8 mouse cellular contexts compared by ENCODE assay signal in the genomic region with DNA sequence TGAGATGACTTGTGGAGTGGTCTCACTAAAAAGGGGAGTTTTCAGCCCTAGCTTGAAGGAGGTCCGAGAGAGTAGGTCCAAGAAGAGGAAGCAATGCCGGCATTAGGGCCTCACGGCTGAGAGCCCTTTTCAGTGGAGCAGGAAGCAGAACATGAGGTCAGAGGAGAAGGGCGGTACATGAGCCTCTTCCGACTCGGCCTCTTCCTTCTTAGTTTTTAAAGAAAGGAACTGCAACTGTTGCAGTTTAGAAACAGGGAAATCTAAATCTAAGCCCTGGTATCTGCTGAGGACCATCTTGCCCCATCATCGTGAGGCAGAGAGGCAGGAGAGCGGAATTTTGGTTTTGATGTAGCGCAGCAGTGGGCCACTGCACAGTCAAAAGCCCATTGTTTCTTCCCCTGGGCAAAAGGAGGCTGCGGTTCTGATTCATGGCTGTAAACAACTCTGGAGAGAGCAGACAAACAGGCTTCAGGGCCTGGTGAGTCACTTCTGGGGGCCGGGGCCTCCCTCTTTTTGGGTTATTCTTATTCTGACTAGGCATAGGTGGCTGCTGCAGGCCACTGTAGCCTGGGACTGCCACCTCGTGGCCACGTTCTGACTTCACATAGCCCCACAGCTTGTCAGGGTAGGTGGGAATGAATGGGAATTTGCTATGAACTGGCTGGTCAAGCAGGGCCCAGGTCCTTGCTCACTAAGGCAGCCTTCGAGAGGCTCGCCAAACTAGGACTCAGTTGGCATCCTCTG. TPM values are rescaled to one million over a fixed set of nuclear protein-coding genes. Genes with fewer than 3 reads are reported as not detected.
DNase-seq lines count a peak whose midpoint lies in the region; ATAC-seq and TF ChIP-seq lines count a peak whose summit lies in the region.

A gene (plus strand): TSS at position 191 of the 744 bp plus-strand sequence.

- no peaks in the 10 kb centered on the region for H3K9me3 ChIP-seq in ES-E14 (ENCODE audit: control insufficient read depth, insufficient read depth, low read depth, low read length)
- H3K9me3 ChIP-seq in forebrain, embryonic 15.5 days, result no peaks in the 10 kb centered on the region

- H3K9ac ChIP-seq in ES-E14 (ENCODE audit: insufficient read depth, low read depth, low read length, poor library complexity, severe bottlenecking), result peak within 1 kb of the TSS; percentile 12; the same call in 1 of the 2 replicates
- H3K9ac ChIP-seq in forebrain, embryonic 15.5 days (replicated peaks), result peak within 1 kb of the TSS; percentile 10; the same call in 1 of the 2 replicates

- 46% methylated on average over 15 of the region's 15 CpGs for WGBS in forebrain, embryonic 15.5 days
- 8% methylated on average over 15 of the region's 15 CpGs for WGBS in thymus, adult 2 months

- H3K4me1 ChIP-seq in ES-E14 (ENCODE audit: control insufficient read depth in 2 of 2, insufficient read depth in 2 of 2, low read length in 2 of 2, poor library complexity in 1 of 2), result peaks cover 2 to 9% of the 10 kb centered on the region in 2 experiments; a peak in 2 of 4 replicates
- H3K4me1 ChIP-seq in forebrain, embryonic 15.5 days, result peaks cover 28% of the 10 kb centered on the region
- peaks cover 40% of the 10 kb centered on the region for H3K4me1 ChIP-seq in thymus, adult 2 months (replicated peaks; ENCODE audit: control insufficient read depth, insufficient read depth, low read length)

- H3K27me3 ChIP-seq in forebrain, embryonic 15.5 days, result no peaks in the 10 kb centered on the region
- H3K27me3 ChIP-seq in thymus, adult 2 months (ENCODE audit: control insufficient read depth, insufficient read depth, low read length), result no peaks in the 10 kb centered on the region

- TF ChIP-seq POLR2A in thymus, adult 2 months (IDR thresholded peaks at IDR 0.05; ENCODE audit: control insufficient read depth, extremely low read depth, insufficient read depth, low read length, poor library complexity), result no peak

- TF ChIP-seq CTCF in thymus, adult 2 months (IDR thresholded peaks at IDR 0.05; ENCODE audit: borderline replicate concordance, control insufficient read depth, extremely low read depth, insufficient read depth, low read length, poor library complexity), result peak; percentile 92

- DNase-seq in ES-E14 (ENCODE audit: low read depth, low spot score), result peak; percentile 54
- DNase-seq in cerebellum, adult 11 months, result peak; percentile 62
- peak; percentile 75 to 82 for DNase-seq in heart, postnatal 14 days
- DNase-seq in layer of hippocampus, adult 18-20 months (ENCODE audit: low spot score in 2 of 2), result peak; percentile 65 to 84
- peak; percentile 78 to 84 for DNase-seq in lung, adult 18-20 months
- peak; percentile 79 for DNase-seq in thymus, adult 2 months

- ATAC-seq in forebrain, embryonic 15.5 days (replicated peaks), result no peak
- ATAC-seq in neutrophil, adult 5-6 weeks (ENCODE audit: extremely low read depth, insufficient number of reproducible peaks, low FRiP score, poor library complexity, severe bottlenecking), result peak; percentile 69

- peaks cover 4% of the 10 kb centered on the region; the same call in 1 of the 2 replicates for H3K36me3 ChIP-seq in ES-E14 (ENCODE audit: control insufficient read depth, insufficient read depth, low read length, poor library complexity, severe bottlenecking)
- no peaks in the 10 kb centered on the region for H3K36me3 ChIP-seq in forebrain, embryonic 15.5 days
- no peaks in the 10 kb centered on the region for H3K36me3 ChIP-seq in thymus, adult 2 months (ENCODE audit: control insufficient read depth, insufficient read depth, low read length)

- H3K4me3 ChIP-seq in ES-E14 (ENCODE audit: insufficient read depth in 1 of 2, low read depth in 1 of 2, low read length in 2 of 2, poor library complexity in 1 of 2, severe bottlenecking in 1 of 2), result no peak within 1 kb of the TSS
- no peak within 1 kb of the TSS for H3K4me3 ChIP-seq in forebrain, embryonic 15.5 days
- H3K4me3 ChIP-seq in thymus, adult 2 months (ENCODE audit: control insufficient read depth, insufficient read depth, low read length), result peak within 1 kb of the TSS; percentile 49

- intact Hi-C loops in heart, postnatal 14 days (cut with DNase I), result loop anchor here (1.0 to 2.0 kb wide), 2 partner anchors 27 to 84 kb away; no protein-coding TSS in a partner anchor

- in situ Hi-C loops in ES-E14 (cut with MboI; ENCODE audit: low sequenced_read_pairs in 2 of 2, unreplicated experiment in 2 of 2), result loop anchor here in 1 of 2 experiments (5.0 kb wide), 1 partner anchor 90 kb away; no protein-coding TSS in a partner anchor

- H3K4me2 ChIP-seq in forebrain, embryonic 15.5 days (replicated peaks), result no peak within 1 kb of the TSS

- peak within 1 kb of the TSS; percentile 8 for H3K27ac ChIP-seq in ES-E14 (ENCODE audit: insufficient read depth, low read depth, low read length, poor library complexity, severe bottlenecking)
- H3K27ac ChIP-seq in forebrain, embryonic 15.5 days (replicated peaks), result no peak within 1 kb of the TSS
- H3K27ac ChIP-seq in thymus, adult 2 months (ENCODE audit: control insufficient read depth, insufficient read depth, low read length), result peak within 1 kb of the TSS; percentile 91

TF ChIP-seq in ES-E14, 5 proteins besides CTCF, POLR2A, EP300 and RAD21:
- peak; percentile 96 for TF ChIP-seq ZC3H11A (IDR thresholded peaks at IDR 0.05; ENCODE audit: borderline replicate concordance, low read depth, low read length)
- TF ChIP-seq ZNF384 (IDR thresholded peaks at IDR 0.05; ENCODE audit: low read depth, low read length), result no peak
- 0 out of 2 replicates have a peak, but pooled peaks have one; percentile 19 for TF ChIP-seq HCFC1 (IDR thresholded peaks at IDR 0.05; ENCODE audit: borderline replicate concordance, insufficient read depth, low read length)
- 0 out of 2 replicates have a peak, but pooled peaks have one; percentile 27 for TF ChIP-seq MAFK (IDR thresholded peaks at IDR 0.05; ENCODE audit: insufficient read depth, low read depth, low read length)

RNA-seq across cellular contexts. Expression of the gene that starts here (rescaled TPM):
- total RNA-seq in ES-E14 (2012; rRNA removed), result 1.2 and 1.9 TPM in 2 replicates
- polyA plus RNA-seq in forebrain, embryonic 15.5 days (2015; fragmentation: Nextera tagmentation; extraction: Ambion mirVana), result 1.2 and 1.7 TPM in 2 replicates
- total RNA-seq in heart, postnatal 14 days (2021), result 1 to 10 TPM; 3.3 to 4.5 TPM
- 1 to 10 TPM; 2.9 to 3.2 TPM for total RNA-seq in layer of hippocampus, adult 18-20 months (2021)
- total RNA-seq in neutrophil, adult 5-6 weeks (2017), result 56.6 and 64.7 TPM in 2 replicates
- 57.5 and 57.9 TPM in 2 replicates for polyA plus RNA-seq in thymus, adult 2 months (2012; rRNA removed)

Comparison
In these comparisons a context has a peak if more than half of its experiments do, and no peak if none do; other contexts are left out.
1. RNA of the gene that starts here (total RNA-seq): 56.6 to 64.7 TPM in neutrophil, adult 5-6 weeks; 3.3 to 4.5 TPM in heart, postnatal 14 days, 2.9 to 3.2 TPM in layer of hippocampus, adult 18-20 months and 1.2 to 1.9 TPM in ES-E14; every median in the first group is over 10 times any median in the second.
2. RNA of the gene that starts here (polyA plus RNA-seq): 57.5 to 57.9 TPM in thymus, adult 2 months; 1.2 to 1.7 TPM in forebrain, embryonic 15.5 days; every median in the first group is over 10 times any median in the second.
3. Peak in every context shown above with its lines, with median percentiles within 50 percentile points of each other: DNase-seq.